Mouse (Mus musculus) kidney, adult 9 months (tissue): ENCODE results near the gene Clnk.

Source experiments
- DNase-seq: peaks from one replicate; pipeline ENCODE4 v3.0.0; 2022

Gene Clnk

GRCm38 (mm10) chr5:38850171-38850570, 26.4 kb downstream of the Clnk start:
- DNase-seq = no peak

- DNase-seq = no peak
Observed at GRCm38 (mm10) chr5:38845529-38845928, 31.1 kb downstream of the Clnk start.

- no peak for DNase-seq
Observed at GRCm38 (mm10) chr5:38844312-38844711, 32.3 kb downstream of the Clnk start.

GRCm38 (mm10) chr5:38839981-38840380, 36.6 kb downstream of the Clnk start:
- DNase-seq = no peak

GRCm38 (mm10) chr5:38827310-38827709, 49.3 kb downstream of the Clnk start:
- DNase-seq = no peak

GRCm38 (mm10) chr5:38826586-38826985, 50.0 kb downstream of the Clnk start:
- no peak for DNase-seq

GRCm38 (mm10) chr5:38824132-38824965, 52.3 kb downstream of the Clnk start:
- no peak for DNase-seq

GRCm38 (mm10) chr5:38813391-38814109, 63.1 kb downstream of the Clnk start:
- DNase-seq = no peak

- DNase-seq = no peak
Observed at GRCm38 (mm10) chr5:38812916-38813315, 63.7 kb downstream of the Clnk start.

GRCm38 (mm10) chr5:38812386-38812785, 64.2 kb downstream of the Clnk start:
- DNase-seq = peak; percentile 10

- no peak for DNase-seq
Observed at GRCm38 (mm10) chr5:38798910-38799309, 77.7 kb downstream of the Clnk start.

- DNase-seq = no peak
Observed at GRCm38 (mm10) chr5:38795139-38795538, 81.5 kb downstream of the Clnk start.

GRCm38 (mm10) chr5:38791116-38791515, 85.5 kb downstream of the Clnk start:
- DNase-seq = no peak

- no peak for DNase-seq
Observed at GRCm38 (mm10) chr5:38788820-38789219, 87.8 kb downstream of the Clnk start.

- DNase-seq = no peak
Observed at GRCm38 (mm10) chr5:38787851-38788520, 88.6 kb downstream of the Clnk start.

GRCm38 (mm10) chr5:38786126-38786525, 90.5 kb downstream of the Clnk start:
- no peak for DNase-seq

- no peak for DNase-seq
Observed at GRCm38 (mm10) chr5:38785686-38786085, 90.9 kb downstream of the Clnk start.

- DNase-seq = peak; percentile 70
Observed at GRCm38 (mm10) chr5:38781813-38782212, 94.8 kb downstream of the Clnk start.

- no peak for DNase-seq
Observed at GRCm38 (mm10) chr5:38780631-38781030, 96.0 kb downstream of the Clnk start.

- no peak for DNase-seq
Observed at GRCm38 (mm10) chr5:38780045-38780444, 96.6 kb downstream of the Clnk start.

GRCm38 (mm10) chr5:38775500-38775899, 101.1 kb downstream of the Clnk start:
- no peak for DNase-seq

- DNase-seq = peak; percentile 16
Observed at GRCm38 (mm10) chr5:38754950-38755349, 121.7 kb downstream of the Clnk start.

GRCm38 (mm10) chr5:38752749-38753148, 123.9 kb downstream of the Clnk start:
- no peak for DNase-seq
